Mouse (Mus musculus) gastrocnemius, postnatal 4 days (tissue): Measurements from ENCODE around the gene Pinlyp. TPM values are rescaled to one million over a fixed set of nuclear protein-coding genes. Genes with fewer than 3 reads are reported as not detected.
"Not testable (repeated sequence)": the region's sequence is repeated elsewhere in the genome, so short reads cannot be mapped to it uniquely, and the experiment has no call there.

ENCODE experiments used
- DNase-seq, 2 experiments: peaks; one replicate each; pipeline ENCODE4 v3.0.0; 2021 to 2022; ENCODE audit warnings: low spot score in 2 of 2, mixed read lengths in 2 of 2
- total RNA-seq, 2 experiments: library from RNA; stranded (reverse); gene quantifications; 2 replicates each; pipeline ENCODE4 v1.2.3; 2021

The Pinlyp gene
- total RNA-seq, 2 experiments from 2014 or later = not detected

DNA sequence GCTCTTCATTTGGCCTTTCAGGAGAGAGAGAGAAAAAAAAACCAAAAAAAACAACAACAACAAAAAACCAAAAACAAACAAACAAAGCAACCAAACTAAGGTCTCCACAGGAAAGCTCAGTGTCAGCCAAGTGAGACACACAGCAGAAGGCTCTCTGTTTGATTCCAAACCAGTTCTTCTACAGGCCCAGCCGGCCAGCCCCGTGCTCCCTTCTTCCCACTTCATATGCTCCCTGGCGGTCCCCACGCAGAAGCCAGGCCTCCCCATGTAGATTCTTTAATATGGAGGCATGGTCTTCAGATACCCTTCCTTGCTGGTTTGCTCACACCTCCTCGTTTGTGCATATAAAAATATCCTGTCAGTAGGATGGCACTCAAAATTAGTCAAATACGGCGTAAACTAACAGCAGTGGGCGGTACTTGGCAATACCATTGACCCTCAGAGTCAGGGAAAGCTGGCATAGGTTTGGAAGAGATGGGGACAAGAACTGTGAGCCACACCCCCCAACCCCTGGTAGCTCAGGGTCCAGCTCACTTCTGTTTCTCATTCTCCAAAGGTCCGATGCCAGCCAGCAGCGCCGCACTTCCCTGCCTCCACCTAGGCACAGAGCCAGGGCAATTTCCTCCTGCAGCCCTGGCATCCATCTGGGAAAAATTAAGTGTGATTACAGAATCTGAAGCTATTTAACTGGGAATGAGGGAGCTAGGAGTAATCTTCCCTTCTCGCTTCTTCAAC is 20.1 kb downstream of the Pinlyp start:
- DNase-seq = no peak

DNA sequence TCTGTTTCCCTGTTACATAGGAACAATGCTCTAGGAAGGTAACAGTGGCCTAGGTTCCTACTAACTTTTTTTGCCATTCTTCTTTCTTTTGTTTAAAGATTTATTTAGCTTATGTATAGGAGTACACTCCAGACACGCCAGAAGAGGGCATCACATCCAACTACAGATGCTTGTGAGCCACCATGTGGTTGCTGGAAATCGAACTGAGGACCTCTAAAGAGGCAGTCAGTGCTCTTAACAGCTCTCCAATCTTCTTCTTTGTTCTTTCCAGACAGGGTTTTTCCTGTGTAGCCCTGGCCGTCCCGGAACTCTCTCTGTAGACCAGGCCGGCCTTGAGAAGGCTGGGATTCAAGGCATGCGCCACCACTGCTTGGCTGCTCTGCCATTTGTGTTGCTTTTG is 20.9 kb downstream of the Pinlyp start:
- no peak for DNase-seq

DNA sequence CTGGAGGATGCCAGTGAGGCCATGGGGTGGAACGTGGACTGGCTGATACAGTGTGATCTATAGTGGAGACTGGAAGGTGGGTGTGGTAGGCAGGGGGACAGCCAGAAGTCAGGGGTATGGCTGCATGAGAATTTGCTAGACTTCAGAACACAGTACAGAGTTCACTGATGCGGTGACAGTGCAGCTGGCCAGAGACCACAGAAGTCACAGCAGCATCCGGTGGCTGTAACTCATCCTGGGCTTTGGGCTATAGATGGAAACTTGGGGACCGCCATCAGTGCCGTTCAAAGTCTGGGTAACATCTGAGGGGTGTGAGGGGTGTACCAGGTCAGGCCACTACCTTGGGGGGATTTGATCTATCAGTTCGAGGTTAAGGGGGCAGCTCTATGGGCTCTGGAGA is 22.2 kb downstream of the Pinlyp start:
- no peak for DNase-seq

DNA sequence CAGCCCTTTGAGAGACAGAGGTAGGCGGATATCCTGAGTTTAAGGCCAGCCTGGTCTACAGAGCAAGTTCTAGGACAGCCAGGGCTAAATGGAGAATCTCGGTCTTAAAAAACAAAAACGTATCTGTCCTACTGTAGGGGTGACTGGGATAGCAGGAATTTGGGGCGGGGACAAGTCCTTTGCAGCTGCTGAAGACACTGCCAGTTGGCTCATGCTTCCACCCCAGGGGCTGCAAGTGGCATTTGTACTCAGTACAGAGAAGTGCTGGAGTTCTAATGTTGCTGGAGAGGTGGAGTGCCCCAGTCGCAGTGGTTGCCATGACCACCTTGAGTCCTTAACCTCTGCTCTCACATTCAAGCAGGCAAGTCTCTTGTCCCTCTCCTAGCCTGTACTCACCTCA is 23.1 kb downstream of the Pinlyp start:
- DNase-seq = no peak

DNA sequence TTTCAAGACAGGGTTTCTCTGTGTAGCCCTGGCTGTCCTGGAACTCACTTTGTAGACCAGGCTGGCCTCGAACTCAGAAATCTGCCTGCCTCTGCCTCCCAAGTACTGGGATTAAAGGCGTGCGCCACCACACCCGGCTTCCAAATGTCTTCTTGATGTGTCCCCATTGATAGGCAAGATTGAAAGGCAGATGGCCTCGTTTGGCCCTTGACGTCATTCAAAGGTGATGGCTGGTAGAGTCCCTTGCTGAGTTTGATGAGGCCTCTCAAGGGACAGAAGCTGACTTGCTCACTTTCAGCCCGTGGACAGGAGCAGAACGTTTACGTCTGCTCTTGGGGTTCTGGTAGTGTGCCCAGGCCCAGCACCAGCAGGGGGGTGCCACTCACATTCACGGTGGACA is 25.9 kb downstream of the Pinlyp start:
- DNase-seq = not testable (repeated sequence)

DNA sequence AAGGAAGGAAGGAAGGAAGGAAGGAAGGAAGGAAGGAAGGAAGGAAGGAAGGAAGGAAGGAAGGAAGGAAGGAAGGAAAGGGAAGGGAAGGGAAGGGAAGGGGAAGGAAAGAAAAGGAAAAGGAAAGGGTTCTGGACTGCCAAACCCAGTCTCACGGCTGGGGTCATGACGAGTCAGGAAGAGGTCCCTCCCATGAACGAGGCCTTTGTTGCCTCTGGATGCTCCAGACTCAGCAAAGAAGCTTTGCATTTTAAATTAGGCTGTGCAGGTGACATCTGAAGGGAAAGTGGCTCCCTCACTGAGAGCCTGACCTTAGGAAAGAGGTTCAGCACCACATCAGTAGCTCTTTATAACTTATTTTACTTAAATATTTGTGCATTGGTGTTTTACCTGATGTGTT is 26.8 kb downstream of the Pinlyp start:
- no peak for DNase-seq

DNA sequence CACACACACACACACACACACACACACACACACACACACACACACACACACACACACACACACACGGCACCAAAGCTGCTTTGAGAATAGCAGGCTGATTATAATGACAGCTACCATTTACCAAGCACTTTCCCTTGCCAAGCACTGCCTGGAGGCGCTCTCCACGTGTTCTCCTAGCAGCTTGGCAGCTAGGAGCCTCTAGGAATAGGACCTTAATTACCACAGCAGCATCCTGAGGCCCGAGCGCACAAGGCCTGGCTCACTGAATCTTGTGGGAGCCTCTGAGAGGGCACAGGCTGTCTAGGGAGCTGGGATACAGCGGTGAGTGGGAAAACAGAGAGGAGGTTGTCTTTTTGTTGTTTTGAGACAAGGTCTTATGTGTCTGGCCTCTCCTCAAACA is 28.3 kb downstream of the Pinlyp start:
- no peak for DNase-seq

DNA sequence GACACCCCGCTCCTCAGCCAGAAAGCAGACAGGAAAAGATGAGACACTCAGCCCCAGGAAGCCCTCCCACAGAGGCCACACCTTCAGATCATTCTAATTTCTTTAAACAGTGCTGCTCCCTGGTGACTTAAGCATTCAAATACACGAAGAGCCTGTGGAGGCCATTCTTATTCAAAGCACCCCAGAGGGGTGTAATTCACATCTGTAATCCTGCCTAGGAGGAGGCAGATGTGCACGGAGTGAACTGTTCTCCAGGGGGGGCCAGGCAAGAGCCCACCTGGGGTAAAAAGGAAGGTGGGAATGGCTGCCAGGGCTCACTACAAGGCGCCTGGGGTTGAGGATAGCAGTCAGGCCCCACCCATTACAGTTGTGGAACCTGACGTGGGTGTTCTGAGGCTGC is 28.8 kb downstream of the Pinlyp start:
- no peak for DNase-seq

DNA sequence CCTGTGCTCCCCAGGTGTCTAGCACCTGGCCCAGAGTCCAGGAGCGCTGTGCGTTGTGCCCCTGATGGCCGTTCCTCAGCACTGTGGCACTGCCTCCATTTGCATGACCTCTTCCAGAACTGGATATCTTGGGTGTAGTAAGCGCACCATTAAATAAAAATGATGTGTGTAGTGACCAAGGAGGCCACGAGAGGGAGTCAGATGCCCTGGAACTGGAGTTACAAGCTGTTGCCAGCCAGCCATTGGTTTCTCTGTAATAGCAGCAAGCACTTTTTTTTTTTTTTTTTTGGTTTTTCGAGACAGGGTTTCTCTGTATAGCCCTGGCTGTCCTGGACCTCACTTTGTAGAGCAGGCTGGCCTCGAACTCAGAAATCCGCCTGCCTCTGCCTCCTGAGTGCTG is 29.6 kb downstream of the Pinlyp start:
- not testable (repeated sequence) for DNase-seq

DNA sequence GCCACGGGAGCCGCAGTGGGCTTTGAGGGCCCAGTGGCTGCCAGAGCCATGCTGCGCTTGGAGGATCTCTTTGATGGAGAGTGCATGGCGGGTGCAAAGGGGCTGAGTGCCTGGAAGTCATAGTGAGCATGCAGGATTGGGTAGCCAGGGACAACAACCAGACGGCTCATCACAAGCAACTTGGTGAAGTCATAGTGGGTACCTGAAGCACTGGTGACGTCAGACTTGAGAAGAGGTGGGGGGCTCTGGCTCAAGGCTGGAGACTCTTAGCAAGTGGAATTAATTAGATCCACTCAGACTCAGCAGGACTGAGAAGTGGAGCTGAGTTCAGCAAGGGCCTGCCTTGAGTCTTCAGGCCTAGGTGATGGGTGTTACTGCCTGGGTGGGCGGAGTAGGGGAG is 33.6 kb downstream of the Pinlyp start, which contains the start of gene AC161166.1:
AC161166.1 (minus strand) TSS at position 101 of the 400 bp plus-strand sequence.
- DNase-seq = no peak

DNA sequence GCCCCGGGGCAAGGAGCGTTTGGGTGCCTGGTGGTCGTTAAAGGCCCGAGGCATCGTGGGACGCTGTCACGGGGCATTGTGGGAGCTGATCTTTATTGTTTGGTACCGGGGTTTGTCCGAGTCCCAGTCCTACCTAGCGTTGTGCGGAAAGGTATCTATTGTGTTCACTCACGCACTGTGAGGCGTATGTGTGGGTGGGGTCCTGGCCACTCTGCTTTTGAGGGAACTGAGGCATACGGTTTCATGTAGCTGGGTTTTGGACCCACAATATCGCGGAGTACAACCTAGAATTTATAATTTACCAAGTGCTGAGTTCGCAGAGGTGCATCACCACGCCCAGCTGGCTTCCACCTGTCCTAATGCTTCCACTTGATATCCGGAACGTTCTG is 38.2 kb downstream of the Pinlyp start:
- no peak for DNase-seq

DNA sequence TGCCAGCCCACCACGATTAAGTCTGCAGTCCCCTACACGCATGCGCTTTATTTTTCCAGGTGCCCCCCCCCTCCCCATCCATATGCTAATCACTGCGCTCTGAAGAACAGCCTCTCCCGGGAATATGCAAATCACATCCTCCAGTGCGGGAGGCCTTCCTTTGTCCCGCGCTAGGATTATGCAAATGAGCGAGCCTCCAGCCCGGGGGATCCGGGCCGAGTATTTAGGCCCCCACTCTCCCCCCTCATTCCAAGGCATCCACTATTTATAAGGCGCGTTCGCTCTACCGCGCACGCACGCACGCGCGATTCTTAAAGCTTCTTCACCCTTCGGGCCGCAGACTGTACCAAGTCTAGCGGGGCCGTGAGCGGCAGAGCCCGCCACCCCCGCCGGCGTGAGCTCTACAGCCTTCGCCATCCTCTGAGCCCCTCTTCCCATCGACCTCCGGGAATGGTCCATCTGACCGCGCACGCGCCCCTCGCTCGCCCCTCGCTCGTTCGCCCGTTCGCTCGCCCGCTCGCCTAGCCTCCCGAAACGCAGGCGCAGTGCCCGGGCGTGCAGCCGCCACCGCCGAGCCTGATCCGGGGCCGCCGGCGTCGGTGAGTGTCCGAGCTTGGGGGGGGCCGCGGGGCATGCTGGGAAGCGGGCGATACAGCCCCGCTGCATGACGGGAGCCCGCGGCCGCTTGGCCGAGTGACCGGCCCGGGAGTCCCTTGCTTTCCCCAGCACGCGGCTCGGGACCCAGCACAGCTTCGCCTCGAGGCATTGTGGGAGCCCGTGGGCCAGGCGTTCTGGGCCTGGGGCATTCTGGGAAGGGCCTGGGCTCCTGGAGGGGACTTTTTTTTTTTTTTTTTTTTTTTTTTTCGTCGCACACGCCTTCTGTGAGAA is 38.8 kb downstream of the Pinlyp start, which contains the start of gene Zfp428:
Zfp428 (plus strand) TSS at position 169 of the 888 bp plus-strand sequence.
- peak; percentile 83 to 91 for DNase-seq

DNA sequence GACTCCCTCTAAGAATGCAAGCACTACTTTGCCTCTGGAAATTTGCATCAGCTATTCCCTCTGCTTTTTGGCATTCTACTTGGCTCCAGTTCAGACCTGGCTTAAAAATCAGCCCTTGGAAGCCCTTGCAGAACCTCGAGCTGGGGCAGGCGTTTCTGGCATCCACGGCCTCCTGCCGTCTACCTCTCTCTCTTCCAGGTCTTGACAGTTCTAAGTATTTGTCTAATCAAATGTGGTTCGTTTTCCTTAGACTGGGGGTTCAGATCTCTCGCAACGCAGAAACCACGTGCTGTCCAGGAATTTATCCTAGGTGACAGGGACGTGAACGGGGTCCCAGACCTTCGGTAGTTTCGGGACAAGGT is 39.5 kb downstream of the Pinlyp start:
- peak in 1 of 2 experiments; percentile 59 for DNase-seq

DNA sequence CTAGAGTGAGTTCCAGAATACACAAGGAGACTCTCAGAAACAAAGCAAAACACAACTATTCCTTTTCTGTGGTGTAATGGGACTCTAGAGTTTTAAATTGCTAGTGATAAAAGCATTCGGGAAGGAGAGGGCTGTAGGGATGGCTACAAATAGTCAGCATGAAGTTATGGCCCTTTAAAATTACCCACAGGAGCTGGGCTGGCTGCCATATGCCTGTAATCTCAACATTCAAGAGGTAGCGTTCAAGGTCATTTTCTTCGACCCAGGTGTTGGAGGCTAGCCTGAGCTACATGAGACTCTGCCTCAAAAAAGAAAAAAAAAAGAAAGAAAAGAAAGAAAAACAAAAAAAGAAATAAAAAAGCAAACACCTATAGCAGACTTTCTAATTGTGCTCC is 39.9 kb downstream of the Pinlyp start:
- no peak for DNase-seq

DNA sequence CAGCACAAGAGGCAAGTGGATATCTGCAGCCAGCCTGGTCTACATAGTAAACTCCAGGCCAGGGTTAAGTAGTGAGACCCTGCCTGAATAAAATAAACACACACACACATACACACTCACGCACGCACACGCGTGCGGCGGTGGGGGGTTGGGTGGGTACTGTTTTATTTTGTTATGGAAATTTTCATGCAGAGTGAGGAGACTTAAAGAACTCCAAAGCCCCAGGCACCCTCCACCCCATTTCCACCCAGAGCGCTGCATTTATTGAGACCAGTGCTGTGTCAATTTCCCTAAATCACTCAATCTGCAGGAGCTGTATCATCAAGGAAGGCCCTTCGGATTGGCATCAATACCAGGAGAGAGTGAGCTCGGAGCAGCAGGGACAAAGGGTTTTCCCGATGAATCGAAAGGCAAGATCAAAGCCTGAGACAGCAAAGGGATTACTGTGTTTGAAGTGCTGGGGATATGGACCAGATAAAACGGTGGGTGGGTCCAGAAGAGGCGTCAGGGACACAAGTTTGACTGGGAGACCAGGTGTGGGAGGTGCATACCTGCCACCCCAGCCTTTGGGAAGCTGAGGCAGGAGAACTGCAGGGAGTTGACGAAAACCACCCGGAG is 40.4 kb downstream of the Pinlyp start:
- no peak for DNase-seq

DNA sequence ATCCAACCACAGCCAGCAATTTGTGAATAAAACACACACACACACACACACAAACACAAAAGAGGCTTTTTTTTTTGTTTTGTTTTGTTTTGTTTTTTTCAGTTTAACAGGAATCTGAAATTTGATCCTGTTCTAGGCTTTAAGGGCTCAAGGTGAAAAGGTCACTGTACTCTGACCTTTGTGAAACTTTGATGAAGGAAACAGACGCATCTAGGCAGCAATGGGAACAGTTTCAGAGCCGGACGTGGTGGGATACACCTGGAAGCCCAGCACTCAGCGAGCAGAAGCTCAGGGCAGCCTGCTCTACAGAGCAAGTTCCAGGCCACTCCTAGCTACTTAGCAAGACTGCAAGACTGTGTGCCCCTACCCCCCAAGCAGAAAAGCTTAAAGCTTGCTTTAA is 41.0 kb downstream of the Pinlyp start:
- no peak for DNase-seq

DNA sequence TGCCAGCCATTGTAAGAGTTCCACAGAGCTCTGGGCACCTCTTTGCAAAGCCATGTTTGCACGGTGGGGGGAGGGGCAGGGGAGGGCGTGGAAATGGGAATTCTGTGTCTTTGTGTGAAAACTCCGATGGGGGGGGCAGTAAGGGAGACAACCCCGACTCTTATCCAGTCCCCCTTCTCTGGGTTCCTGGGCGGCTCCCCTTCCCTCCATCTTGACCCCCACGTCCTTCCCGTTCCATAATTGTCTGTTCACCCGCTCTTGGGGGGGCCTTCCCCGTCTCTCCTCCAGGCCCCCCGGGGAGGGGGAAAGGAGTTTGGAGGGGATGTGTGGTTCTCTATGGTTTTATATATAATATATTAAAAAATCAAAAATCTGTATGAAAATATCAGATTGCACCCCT is 41.9 kb downstream of the Pinlyp start:
- DNase-seq = no peak

DNA sequence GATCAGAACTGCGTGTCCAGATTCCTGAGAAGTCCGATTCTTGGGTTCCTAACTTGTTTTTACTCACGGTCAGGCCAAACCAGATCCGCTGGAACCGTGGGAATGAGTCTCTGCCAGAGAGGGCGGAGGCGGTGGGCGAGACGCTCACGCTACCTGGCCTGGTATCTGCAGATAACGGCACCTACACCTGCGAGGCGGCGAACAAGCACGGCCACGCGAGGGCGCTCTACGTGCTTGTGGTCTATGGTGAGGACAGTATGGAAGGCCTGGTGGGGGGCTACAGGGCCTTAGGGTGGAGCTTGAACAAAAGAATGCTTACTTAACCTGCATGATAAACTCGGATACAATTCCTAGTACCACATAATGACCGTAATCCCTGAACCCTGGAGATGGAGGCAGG is 44.4 kb downstream of the Pinlyp start:
- DNase-seq = no peak

DNA sequence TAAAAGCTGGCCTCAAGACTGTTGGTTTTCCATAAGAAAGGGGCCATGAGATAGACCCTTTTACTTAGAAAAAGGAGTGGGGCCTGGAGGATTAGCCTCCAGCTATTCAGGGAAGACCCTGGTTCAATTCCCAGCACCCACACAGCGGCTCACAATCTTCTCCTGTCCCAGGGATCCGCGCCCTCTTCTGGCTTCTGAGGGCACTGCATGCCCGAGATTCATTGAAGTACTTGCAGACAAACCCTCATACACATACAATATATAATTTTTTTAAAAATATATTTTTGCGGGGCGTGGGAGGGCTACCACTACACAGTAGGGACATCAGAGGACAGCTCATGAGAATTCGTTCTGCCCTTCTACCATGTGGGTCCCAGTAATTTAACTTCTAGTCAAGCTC is 45.0 kb downstream of the Pinlyp start:
- no peak for DNase-seq

DNA sequence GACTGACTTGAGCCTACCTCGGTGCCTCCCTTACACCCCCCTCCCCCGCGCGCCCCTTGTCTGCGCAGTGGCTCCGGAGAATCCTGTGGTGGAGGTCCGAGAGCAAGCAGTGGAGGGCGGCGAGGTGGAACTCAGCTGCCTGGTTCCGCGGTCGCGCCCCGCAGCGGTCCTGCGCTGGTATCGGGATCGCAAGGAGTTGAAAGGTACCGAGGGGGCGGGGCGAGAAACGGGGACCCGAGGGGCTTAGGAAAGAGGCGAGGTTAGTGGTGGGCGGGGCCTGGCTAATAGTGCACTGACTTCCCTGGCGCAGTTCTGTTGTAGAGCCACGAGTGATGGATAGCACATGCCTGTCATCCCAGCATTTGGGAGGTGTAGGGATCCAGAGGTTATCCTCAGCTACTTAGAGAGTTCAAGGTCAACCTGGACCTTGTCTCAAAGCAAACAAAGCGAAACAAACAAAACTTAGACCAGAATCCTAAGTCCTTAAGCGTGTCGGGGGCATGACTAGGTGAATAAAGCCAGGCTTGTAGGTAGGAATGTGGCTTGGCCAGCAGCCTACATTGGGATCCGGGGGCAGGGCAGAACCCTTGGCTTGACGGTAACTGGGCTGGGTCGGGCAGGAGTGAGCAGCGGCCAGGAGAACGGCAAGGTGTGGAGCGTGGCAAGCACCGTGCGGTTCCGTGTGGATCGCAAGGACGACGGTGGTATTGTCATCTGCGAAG is 45.9 kb downstream of the Pinlyp start:
- DNase-seq = no peak
